Mouse (Mus musculus) spleen, adult 2 months (tissue): ENCODE data around the gene Arfip1. TPM values are rescaled to one million over a fixed set of nuclear protein-coding genes. Genes with fewer than 3 reads are reported as not detected.
A peak's percentile ranks its signal among the peaks of the same experiment; 100 is the strongest.
"Not testable (repeated sequence)": the region's sequence is repeated elsewhere in the genome, so short reads cannot be mapped to it uniquely, and the experiment has no call there.

Experiments
- DNase-seq, 2 experiments: peaks; one replicate each; pipeline versions ENCODE4 v3.0.0 to v3.0.0-alpha.2; 2012 to 2021; ENCODE audit warnings: low spot score in 2 of 2, low read depth in 1 of 2
- H3K27ac ChIP-seq: fragments of 200-500 bp; 2 replicates; pipeline ENCODE4 v1.5.1; 2012; ENCODE audit warnings: low read length, inconsistent platforms; ENCODE audit not compliant: insufficient read depth
- H3K27me3 ChIP-seq: fragments of 200-500 bp; 2 replicates; pipeline ENCODE4 v1.6.1; 2012; ENCODE audit warnings: mild to moderate bottlenecking, moderate library complexity, low read length, inconsistent platforms; ENCODE audit not compliant: control insufficient read depth, insufficient read depth
- H3K36me3 ChIP-seq: fragments of 200-500 bp; 2 replicates; pipeline ENCODE4 v1.6.1; 2012; ENCODE audit warnings: mild to moderate bottlenecking, low read length, inconsistent platforms; ENCODE audit not compliant: control insufficient read depth, insufficient read depth
- H3K4me1 ChIP-seq: fragments of 200-500 bp; 2 replicates; pipeline ENCODE4 v1.6.1; 2011; ENCODE audit warnings: inconsistent platforms; ENCODE audit not compliant: control insufficient read depth, insufficient read depth, insufficient read length
- H3K4me3 ChIP-seq: fragments of 200-500 bp; 2 replicates; pipeline ENCODE4 v1.5.1; 2011; ENCODE audit warnings: mild to moderate bottlenecking, inconsistent platforms; ENCODE audit not compliant: insufficient read depth, insufficient read length; ENCODE audit errors: extremely low read depth
- CTCF ChIP-seq: fragments of 200-500 bp; IDR thresholded peaks from 2 replicates; pipeline ENCODE4 v1.5.1; 2011; ENCODE audit warnings: mild to moderate bottlenecking, inconsistent platforms; ENCODE audit not compliant: insufficient read depth, insufficient read length, insufficient replicate concordance; ENCODE audit errors: extremely low read depth
- POLR2A ChIP-seq: fragments of 200-500 bp; IDR thresholded peaks from 2 replicates; pipeline ENCODE4 v1.6.1; 2011; ENCODE audit warnings: low read depth, low read length, inconsistent platforms
- WGBS: fragments of 180-500 bp; shearing (Covaris S2); methylation state at CpG from one replicate; pipeline ENCODE4 v1.1.7; 2018; 5-methylcytosine and 5-hydroxymethylcytosine counted together
- polyA plus RNA-seq: library from polyadenylated mRNA; depleted of rRNA; stranded (reverse); fragments of >200 nt; gene quantifications from 2 replicates; pipeline ENCODE4 v1.2.3, GENCODE M21; 2012

Arfip1 gene
- polyA plus RNA-seq, 1 experiment = 4.6 TPM

GRCm38 (mm10) chr3:84581696-84582022, 766 bp downstream of the Arfip1 start:
- DNase-seq = no peak
- Histone ChIP-seq H3K27ac (peak overlapping the region; percentile 77; the same call in 1 of the 2 replicates), H3K4me3 (peak overlapping the region; percentile 88; the same call in 1 of the 2 replicates), H3K27me3 (no peaks in the 10 kb centered on the region), H3K4me1 (peaks cover 4% of the 10 kb centered on the region; the same call in 1 of the 2 replicates), H3K36me3 (no peaks in the 10 kb centered on the region)
- 6% methylated on average over 4 of the region's 4 CpGs for WGBS
- no peak for TF ChIP-seq POLR2A
- TF ChIP-seq CTCF = no peak

DNA sequence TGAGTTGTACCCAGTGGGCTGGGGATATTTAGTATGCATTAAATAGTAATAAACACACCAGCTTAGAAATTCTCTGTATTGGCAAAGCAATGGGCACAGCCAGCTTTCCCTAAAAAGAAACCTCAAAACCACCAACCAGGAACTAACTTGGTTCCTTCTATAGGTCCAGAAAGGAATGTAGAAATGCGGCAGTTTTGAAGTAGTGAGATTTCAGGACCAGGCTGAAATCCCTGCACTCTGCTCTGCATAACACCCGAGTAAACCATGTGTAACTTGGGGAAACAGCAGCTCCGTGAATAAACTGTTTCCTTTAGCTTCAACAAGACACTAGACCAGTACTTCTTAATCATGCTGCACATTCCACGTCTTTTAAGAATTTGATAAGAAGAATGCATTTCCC, 1.7 kb downstream of the Arfip1 start:
- TF ChIP-seq POLR2A (no peak), CTCF (no peak)
- H3K4me1 ChIP-seq = peaks cover 4% of the 10 kb centered on the region; the same call in 1 of the 2 replicates
- 37% methylated on average over 4 of the region's 4 CpGs for WGBS
- H3K4me3 ChIP-seq = no peak overlapping the region
- no peak for DNase-seq
- no peaks in the 10 kb centered on the region for H3K36me3 ChIP-seq
- H3K27ac ChIP-seq = no peak overlapping the region
- H3K27me3 ChIP-seq = no peaks in the 10 kb centered on the region

DNA sequence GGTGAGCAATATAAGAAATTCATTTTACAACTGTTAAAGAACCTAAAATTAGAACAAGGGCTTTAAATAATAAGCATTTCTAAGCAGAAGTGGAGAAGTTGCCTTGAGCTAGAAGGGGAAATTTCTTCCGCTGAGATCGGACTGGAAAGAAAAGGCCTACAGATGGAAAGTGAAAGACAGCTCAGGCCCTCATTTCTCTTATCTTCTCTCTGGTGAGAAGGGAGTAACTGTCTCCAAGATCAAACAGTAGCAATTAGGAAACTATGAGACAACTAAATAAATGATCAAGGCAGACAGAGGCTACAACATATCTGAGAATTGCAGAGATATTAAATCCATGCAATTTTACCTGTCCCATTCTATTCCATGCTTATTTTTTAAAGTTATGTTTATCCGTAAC, 11.9 kb downstream of the Arfip1 start:
- no peaks in the 10 kb centered on the region for H3K27me3 ChIP-seq
- 38% methylated on average over 3 of the region's 3 CpGs for WGBS
- DNase-seq = no peak
- H3K4me1 ChIP-seq = no peaks in the 10 kb centered on the region; the same call in 1 of the 2 replicates
- H3K27ac ChIP-seq = no peak overlapping the region
- H3K4me3 ChIP-seq = no peak overlapping the region
- TF ChIP-seq POLR2A = no peak
- TF ChIP-seq CTCF = no peak
- H3K36me3 ChIP-seq = no peaks in the 10 kb centered on the region

DNA sequence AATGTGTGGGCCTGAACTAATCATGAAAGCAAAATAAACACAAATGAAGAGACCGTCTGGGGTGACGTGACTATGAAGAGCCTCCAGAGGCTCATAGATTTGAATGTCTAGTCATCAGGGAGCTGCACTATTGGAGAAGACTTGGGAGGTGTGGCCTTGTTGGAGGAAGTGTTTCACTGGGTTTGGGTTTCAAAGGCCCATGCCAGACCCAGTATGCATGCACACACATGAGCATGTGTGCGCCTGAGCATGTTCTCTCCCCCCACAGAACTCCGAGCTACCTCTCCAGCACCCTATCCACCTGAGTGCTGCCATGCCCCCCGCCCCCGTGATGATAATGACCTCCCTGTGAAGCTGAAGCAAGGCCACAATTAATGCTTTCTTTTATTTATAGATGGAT, 12.8 kb downstream of the Arfip1 start:
- no peak overlapping the region for H3K4me3 ChIP-seq
- H3K4me1 ChIP-seq = no peaks in the 10 kb centered on the region; the same call in 1 of the 2 replicates
- no peak overlapping the region for H3K27ac ChIP-seq
- H3K36me3 ChIP-seq = no peaks in the 10 kb centered on the region
- TF ChIP-seq CTCF (no peak), POLR2A (no peak)
- WGBS = 75% methylated on average over 6 of the region's 6 CpGs
- no peaks in the 10 kb centered on the region for H3K27me3 ChIP-seq
- no peak for DNase-seq

GRCm38 (mm10) chr3:84568540-84568939, 13.9 kb downstream of the Arfip1 start:
- Histone ChIP-seq H3K36me3 (no peaks in the 10 kb centered on the region), H3K27ac (no peak overlapping the region), H3K4me3 (no peak overlapping the region), H3K27me3 (no peaks in the 10 kb centered on the region), H3K4me1 (no peaks in the 10 kb centered on the region; the same call in 1 of the 2 replicates)
- DNase-seq = no peak
- no peak for TF ChIP-seq CTCF
- TF ChIP-seq POLR2A = no peak
- 95% methylated on average over 6 of the region's 6 CpGs for WGBS

- no peaks in the 10 kb centered on the region for H3K27me3 ChIP-seq
- 74% methylated on average over 4 of the region's 4 CpGs for WGBS
- no peak for DNase-seq
- H3K27ac ChIP-seq = no peak overlapping the region
- H3K36me3 ChIP-seq = no peaks in the 10 kb centered on the region
- TF ChIP-seq POLR2A (no peak), CTCF (no peak)
- no peak overlapping the region for H3K4me3 ChIP-seq
- peaks cover 4% of the 10 kb centered on the region; the same call in 1 of the 2 replicates for H3K4me1 ChIP-seq
These were observed 19.0 kb downstream of the Arfip1 start for GRCm38 (mm10) chr3:84563415-84563814.

- H3K4me1 ChIP-seq, H3K36me3 ChIP-seq, H3K27ac ChIP-seq, H3K4me3 ChIP-seq, DNase-seq, H3K27me3 ChIP-seq: not testable (repeated sequence)
- WGBS = 90% methylated on average over 2 of the region's 2 CpGs
These were observed 19.5 kb downstream of the Arfip1 start for GRCm38 (mm10) chr3:84562911-84563310.
